Mouse (Mus musculus) 416B (cell line): ENCODE data around the gene Hist2h2aa1.
"Not testable (repeated sequence)": the region's sequence is repeated elsewhere in the genome, so short reads cannot be mapped to it uniquely, and the experiment has no call there.

Source experiments
- DNase-seq: peaks from one replicate; pipeline ENCODE4 v3.0.0; 2011; ENCODE audit warnings: low read depth

Gene Hist2h2aa1

GRCm38 (mm10) chr3:96251787-96252186 is 6.5 kb downstream of the Hist2h2aa1 start:
- no peak for DNase-seq

- DNase-seq = no peak
These were observed 9.5 kb downstream of the Hist2h2aa1 start for GRCm38 (mm10) chr3:96254683-96255355.

- no peak for DNase-seq
These were observed 10.8 kb downstream of the Hist2h2aa1 start for GRCm38 (mm10) chr3:96255926-96256593.

- DNase-seq = no peak
These were observed 11.9 kb downstream of the Hist2h2aa1 start for GRCm38 (mm10) chr3:96257190-96257589.

- no peak for DNase-seq
These were observed 14.9 kb downstream of the Hist2h2aa1 start for GRCm38 (mm10) chr3:96260220-96260619.

GRCm38 (mm10) chr3:96261623-96262022 is 16.3 kb downstream of the Hist2h2aa1 start:
- DNase-seq = no peak

- DNase-seq = peak; percentile 95
These were observed 17.0 kb downstream of the Hist2h2aa1 start for GRCm38 (mm10) chr3:96262216-96262875.

GRCm38 (mm10) chr3:96262979-96263550 is 17.8 kb downstream of the Hist2h2aa1 start, which contains the start of gene Hist2h4:
TSS of gene Hist2h4 (minus strand) at chr3:96263311.
- DNase-seq = peak; percentile 99

GRCm38 (mm10) chr3:96263558-96264403 is 18.5 kb downstream of the Hist2h2aa1 start:
- DNase-seq = peak; percentile 86

GRCm38 (mm10) chr3:96264404-96264949 is 19.2 kb downstream of the Hist2h2aa1 start:
- DNase-seq = no peak

GRCm38 (mm10) chr3:96266132-96266710 is 20.9 kb downstream of the Hist2h2aa1 start:
- DNase-seq = peak; percentile 49

- no peak for DNase-seq
These were observed 22.2 kb downstream of the Hist2h2aa1 start for GRCm38 (mm10) chr3:96267541-96267940.

- peak; percentile 98 for DNase-seq
These were observed 22.9 kb downstream of the Hist2h2aa1 start, which contains the start of gene Hist2h3b for GRCm38 (mm10) chr3:96268051-96268775. TSS of gene Hist2h3b (plus strand) at chr3:96268654.

- not testable (repeated sequence) for DNase-seq
These were observed 23.6 kb downstream of the Hist2h2aa1 start for GRCm38 (mm10) chr3:96268776-96269378.

- DNase-seq = peak; percentile 100
These were observed 24.5 kb downstream of the Hist2h2aa1 start, which contains the start of gene Hist2h2bb for GRCm38 (mm10) chr3:96269511-96270474. TSS of gene Hist2h2bb (plus strand) at chr3:96269752.

- DNase-seq = peak; percentile 94
These were observed 28.5 kb downstream of the Hist2h2aa1 start for GRCm38 (mm10) chr3:96273591-96274465.

GRCm38 (mm10) chr3:96277428-96277799 is 32.1 kb downstream of the Hist2h2aa1 start:
- peak; percentile 90 for DNase-seq
